Mouse (Mus musculus) embryonic fibroblast, embryonic 13.5 days (primary cell): ENCODE results near the gene Jmjd6. TPM values are rescaled to one million over a fixed set of nuclear protein-coding genes. Genes with fewer than 3 reads are reported as not detected.
"Not testable (repeated sequence)": the region's sequence is repeated elsewhere in the genome, so short reads cannot be mapped to it uniquely, and the experiment has no call there.

Source experiments
- H3K27ac ChIP-seq: 2 replicates; pipeline ENCODE4 v1.5.1; 2012; ENCODE audit warnings: low read length, control low read depth, inconsistent platforms; ENCODE audit not compliant: insufficient read depth
- H3K4me1 ChIP-seq: 2 replicates; pipeline ENCODE4 v1.6.1; 2011; ENCODE audit warnings: low read length; ENCODE audit not compliant: control insufficient read depth, insufficient read depth
- H3K4me3 ChIP-seq: 2 replicates; pipeline ENCODE4 v1.5.1; 2011; ENCODE audit warnings: mild to moderate bottlenecking, control low read depth, low read length; ENCODE audit not compliant: insufficient read depth
- CTCF ChIP-seq: IDR thresholded peaks from 2 replicates; pipeline ENCODE4 v1.5.1; 2011; ENCODE audit warnings: mild to moderate bottlenecking, control low read depth, low read length, moderate library complexity, borderline replicate concordance; ENCODE audit not compliant: insufficient read depth
- POLR2A ChIP-seq: IDR thresholded peaks from 2 replicates; pipeline ENCODE4 v1.6.1; 2011; ENCODE audit warnings: low read depth, mild to moderate bottlenecking, control low read depth, low read length, moderate library complexity
- polyA plus RNA-seq: library from polyadenylated mRNA; stranded (reverse); fragments of >200 nt; gene quantifications from 2 replicates; pipeline ENCODE4 v1.2.4, GENCODE M21; 2011; ENCODE audit warnings: low read depth; ENCODE audit not compliant: missing spikeins, insufficient read length

Gene Jmjd6
- polyA plus RNA-seq, 1 experiment, result 38.7 TPM

DNA sequence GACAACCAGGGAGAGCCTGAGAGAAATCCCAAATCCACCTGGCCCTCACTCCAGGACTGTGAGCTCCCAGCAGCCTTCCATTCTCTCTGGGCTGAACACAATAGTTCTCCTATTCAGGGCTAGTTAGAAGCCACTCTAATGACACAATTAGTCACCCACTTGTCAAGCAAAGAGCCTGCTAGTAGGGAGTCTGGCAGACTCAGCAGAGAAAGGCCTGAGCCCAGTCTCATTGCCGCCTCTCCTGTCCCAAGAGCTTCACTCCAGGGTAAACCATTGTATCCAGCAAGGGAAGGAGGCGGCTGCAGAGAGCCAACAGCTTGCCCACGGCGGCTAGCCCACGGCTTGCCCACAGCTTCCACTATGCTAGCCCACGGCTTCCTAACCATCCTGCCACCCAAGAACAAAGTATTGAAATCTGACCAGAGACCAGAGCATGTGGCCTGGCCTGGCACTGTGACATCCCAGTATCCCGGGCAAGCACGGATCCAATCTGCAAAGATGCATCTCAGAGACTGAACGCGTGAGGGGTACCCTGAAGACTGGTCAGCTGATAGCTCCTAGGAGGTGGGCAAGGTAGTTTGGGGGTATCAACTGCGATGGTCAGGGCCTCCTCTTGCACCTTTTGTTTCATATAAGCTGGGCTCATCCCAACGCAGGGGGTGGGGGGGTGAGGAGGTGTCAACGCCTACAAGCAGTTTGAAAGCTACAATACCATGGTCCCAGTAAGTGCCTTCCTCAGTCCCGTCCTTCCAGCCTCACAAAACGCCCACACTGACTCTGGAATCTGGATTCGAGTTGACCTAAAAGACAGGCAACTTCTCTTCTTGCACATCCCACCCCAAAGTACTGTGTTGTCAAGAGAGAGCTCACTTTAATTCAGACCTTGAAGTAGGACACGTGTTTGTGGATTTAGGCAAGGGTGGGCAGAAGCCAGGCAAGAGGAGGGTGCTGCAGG lies 16.4 kb downstream of the Jmjd6 start:
- Histone ChIP-seq H3K4me1 (peaks cover 8% of the 10 kb centered on the region), H3K4me3 (peak overlapping the region; percentile 83), H3K27ac (peak overlapping the region; percentile 75)
- TF ChIP-seq POLR2A (no peak), CTCF (no peak)

DNA sequence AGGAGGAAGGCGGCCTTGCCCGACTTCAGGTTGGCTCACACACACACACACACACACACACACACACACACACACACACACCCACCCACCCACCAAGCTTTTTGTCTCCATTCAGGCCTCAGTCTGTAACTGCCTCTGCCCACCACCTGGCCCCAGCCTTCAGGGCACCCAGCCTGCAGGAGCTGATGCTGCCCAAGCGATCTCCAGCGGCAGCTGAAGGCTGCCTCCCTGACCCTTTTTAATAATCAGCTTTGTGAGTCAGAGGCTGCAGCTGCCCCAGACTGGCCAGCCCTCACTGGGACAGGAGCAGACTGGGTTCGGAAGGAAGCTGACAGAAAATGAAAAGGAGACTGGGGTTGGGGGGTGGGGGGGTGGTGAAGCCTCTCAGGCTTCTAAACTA lies 18.0 kb downstream of the Jmjd6 start:
- H3K4me3 ChIP-seq, result no peak overlapping the region
- TF ChIP-seq CTCF, result no peak
- TF ChIP-seq POLR2A, result no peak
- peaks cover 23% of the 10 kb centered on the region for H3K4me1 ChIP-seq
- peak overlapping the region; percentile 30; the same call in 1 of the 2 replicates for H3K27ac ChIP-seq

DNA sequence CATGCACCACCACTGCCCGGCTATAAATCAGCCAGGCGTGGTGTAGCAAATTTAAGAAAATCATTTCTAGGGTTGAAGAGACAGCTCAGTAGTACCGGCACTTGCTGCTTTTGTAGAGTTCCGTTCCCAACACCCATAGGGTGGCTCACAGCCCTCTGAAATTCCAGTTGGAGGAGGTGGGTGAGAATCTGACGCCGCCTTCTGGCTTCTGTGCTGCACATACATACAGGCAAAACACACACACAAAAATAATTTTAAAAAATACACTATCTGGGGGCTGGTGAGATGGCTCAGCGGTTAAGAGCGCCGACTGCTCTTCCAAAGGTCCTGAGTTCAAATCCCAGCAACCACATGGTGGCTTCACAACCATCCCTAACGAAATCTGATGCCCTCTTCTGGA lies 19.4 kb downstream of the Jmjd6 start:
- H3K4me1 ChIP-seq, result peaks cover 34% of the 10 kb centered on the region
- not testable (repeated sequence) for H3K27ac ChIP-seq, H3K4me3 ChIP-seq

DNA sequence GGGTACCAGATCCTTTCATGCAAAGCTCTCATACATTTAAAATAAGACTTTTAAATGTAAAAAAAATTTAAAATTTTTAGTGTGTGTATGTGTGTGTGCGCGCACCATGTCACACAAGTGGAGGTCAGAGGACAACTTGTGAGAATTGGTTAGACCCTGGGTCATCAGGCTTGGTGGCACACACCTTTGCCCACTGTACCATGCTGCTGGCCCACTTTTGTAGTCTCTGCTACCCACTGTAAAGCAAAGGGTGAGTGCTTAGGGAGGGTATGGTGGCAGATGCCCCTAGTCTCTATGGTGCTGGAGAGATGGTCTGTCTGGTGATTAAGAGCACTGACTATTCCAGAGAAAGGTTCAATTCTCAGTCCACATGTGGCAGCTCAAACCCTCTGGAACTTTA lies 20.0 kb downstream of the Jmjd6 start:
- TF ChIP-seq POLR2A (no peak), CTCF (no peak)
- Histone ChIP-seq H3K4me1 (peaks cover 37% of the 10 kb centered on the region), H3K27ac (no peak overlapping the region), H3K4me3 (no peak overlapping the region)

DNA sequence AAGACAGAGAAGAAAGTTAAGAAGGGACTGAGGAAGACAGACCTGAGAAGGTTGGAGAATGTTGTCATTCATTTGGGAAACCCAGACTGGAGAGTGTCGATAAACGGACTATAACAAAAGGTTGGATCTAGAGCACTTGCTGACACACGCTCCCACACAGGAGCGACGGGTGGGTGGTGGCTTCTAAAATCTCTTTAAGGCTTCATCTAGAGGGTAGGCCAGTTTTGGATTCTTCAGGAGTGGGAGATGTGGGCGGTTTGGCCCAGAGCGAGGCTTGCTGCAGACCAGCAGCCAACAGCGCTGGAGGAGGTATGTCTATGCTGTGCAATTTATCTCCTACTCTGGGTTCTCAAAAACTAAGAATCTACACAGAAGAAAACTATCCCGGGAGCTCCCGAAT lies 20.6 kb downstream of the Jmjd6 start:
- peaks cover 37% of the 10 kb centered on the region for H3K4me1 ChIP-seq
- TF ChIP-seq CTCF, result no peak
- no peak for TF ChIP-seq POLR2A
- no peak overlapping the region for H3K4me3 ChIP-seq
- peak overlapping the region; percentile 60; the same call in 1 of the 2 replicates for H3K27ac ChIP-seq

DNA sequence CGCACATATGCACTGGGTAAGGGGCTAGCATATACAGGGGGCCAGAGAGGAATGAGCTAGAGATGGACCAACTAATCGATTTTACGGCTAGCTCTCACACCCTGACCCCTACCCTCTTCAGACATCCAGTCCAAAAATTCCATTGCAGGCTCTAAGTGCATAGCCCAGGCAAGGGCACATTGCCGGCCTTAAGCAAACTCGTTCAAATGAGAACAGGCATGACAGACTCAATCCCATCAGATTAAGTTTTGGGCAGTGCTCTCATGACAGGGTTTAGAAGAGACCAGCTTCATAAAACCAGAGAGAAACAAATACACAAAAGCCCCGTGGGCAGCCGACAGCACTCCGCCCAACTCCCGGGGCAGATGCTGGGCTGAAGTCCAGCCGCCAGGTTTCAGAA lies 21.0 kb downstream of the Jmjd6 start:
- H3K4me1 ChIP-seq, result peaks cover 40% of the 10 kb centered on the region
- TF ChIP-seq POLR2A (no peak), CTCF (no peak)
- H3K27ac ChIP-seq, result peak overlapping the region; percentile 60
- no peak overlapping the region for H3K4me3 ChIP-seq

DNA sequence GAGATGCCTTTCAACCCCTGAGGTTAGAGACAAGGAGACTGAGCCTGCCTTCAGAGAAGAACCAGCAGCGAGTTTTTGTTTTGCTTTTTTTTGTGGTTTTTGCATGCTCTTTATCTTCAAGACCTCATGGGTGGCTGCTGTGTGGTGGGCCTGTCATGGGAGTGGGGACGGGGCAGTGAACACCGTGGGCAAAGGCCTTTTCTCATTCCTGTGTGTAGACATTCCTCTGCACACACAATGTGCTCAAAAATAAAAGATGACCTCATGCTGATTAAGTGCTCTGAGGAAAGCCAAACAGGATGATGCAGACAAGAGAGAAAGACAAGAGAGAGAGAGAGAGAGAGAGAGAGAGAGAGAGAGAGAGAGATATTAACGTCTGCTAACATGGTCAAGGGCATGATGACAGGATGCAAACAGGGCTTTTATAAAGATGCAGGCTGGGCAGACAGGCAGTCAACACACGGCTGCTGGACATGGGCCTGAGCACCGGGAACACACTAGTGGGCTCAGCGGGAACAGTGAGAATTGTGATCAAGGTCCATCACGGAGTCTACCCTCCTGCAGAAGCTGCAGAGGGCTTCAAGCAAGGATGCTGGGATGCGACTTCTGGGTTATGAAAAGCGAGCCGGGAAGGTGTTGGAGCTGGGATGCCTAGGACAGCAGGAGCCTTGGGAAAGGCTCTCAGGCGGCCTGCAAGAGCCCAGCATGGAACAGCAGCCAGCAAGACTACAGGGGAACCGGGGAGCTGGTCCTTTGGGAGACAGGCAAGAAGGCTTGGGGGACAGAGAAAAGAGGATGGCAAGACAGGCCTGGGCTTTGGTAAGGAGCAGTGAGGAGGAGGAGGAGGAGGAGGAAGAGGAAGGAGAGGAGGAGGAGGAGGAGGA lies 21.9 kb downstream of the Jmjd6 start:
- TF ChIP-seq CTCF (no peak), POLR2A (no peak)
- Histone ChIP-seq H3K4me1 (peaks cover 43% of the 10 kb centered on the region), H3K4me3 (no peak overlapping the region), H3K27ac (peak overlapping the region; percentile 60)

DNA sequence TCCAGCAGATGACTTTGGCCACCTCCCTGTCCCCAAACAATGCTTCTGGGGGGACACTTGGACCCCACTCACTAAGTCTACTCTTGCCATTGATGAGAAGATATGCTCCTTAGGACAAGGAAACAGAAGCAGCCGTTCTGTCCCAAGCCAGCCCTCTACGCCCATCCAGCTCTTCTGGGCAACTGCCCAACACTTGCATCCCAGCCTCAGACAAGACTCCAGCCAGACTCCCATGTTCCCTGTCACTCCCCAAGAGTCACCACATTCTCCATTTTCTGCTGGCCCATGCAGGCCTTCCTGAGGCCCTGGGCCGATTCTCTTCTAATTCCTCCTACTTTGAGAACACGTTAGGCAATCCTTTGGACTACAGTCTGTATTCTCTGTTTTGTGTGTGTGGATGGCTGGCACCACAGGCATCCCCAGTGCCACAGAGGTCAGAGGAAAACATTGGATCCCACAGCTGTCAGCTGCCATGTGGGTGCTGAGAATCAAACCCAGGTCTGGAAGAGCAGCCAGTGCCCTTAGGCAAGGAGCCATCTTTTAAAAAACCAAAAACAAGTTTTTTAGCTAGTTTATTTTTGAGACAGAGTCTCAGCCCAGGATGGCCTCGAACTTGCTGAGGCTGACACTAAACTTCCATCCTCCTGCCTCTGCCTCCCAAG lies 23.2 kb downstream of the Jmjd6 start:
- Histone ChIP-seq H3K27ac (peak overlapping the region; percentile 60), H3K4me3 (no peak overlapping the region)
- TF ChIP-seq CTCF, result no peak
- TF ChIP-seq POLR2A, result no peak

DNA sequence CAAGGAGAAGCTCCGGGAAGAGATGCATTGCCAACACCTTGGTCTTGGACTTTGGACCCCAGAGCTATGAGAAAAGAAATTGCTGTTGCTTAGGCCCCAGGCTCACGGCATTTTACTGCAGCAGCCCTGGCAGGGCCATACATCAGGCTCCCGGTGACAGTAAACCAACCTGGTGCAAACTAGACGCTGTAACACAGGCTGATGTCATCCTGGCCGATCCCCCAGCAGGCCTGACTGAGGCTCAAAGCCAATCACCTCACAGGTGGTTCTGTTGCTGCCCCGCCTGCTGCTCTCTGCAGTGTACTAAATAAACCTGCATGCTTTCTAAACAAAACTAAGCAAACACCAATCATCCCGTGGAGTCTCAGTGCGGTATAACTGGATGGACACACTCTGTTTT lies 24.5 kb downstream of the Jmjd6 start:
- Histone ChIP-seq H3K4me1 (peaks cover 51% of the 10 kb centered on the region), H3K4me3 (no peak overlapping the region), H3K27ac (peak overlapping the region; percentile 17)
- TF ChIP-seq POLR2A, result no peak
- TF ChIP-seq CTCF, result no peak

More for the DNA sequence above, 23.2 kb downstream of the Jmjd6 start:
- peaks cover 43% of the 10 kb centered on the region for H3K4me1 ChIP-seq
